Mouse (Mus musculus) kidney, postnatal 0 days (tissue): Measurements from ENCODE around the gene Il1rapl1. TPM values are rescaled to one million over a fixed set of nuclear protein-coding genes. Genes with fewer than 3 reads are reported as not detected.

ENCODE experiments used
- ATAC-seq: fragments of 200-750 bp; cut with Nextera tagmentation; replicated peaks from 2 replicates; pipeline ENCODE4 v1.8.0; 2017; ENCODE audit warnings: low read depth, moderate number of reproducible peaks, moderate TSS enrichment, moderate library complexity; ENCODE audit not compliant: low FRiP score
- DNase-seq: peaks from one replicate; pipeline ENCODE4 v3.0.0-alpha.2; 2016; ENCODE audit warnings: low spot score
- H3K27ac ChIP-seq: fragments of 300-500 bp; sonication (generic); 2 replicates; pipeline ENCODE4 v1.5.1; 2014; ENCODE audit warnings: mild to moderate bottlenecking
- H3K27me3 ChIP-seq: fragments of 300-500 bp; sonication (generic); 2 replicates; pipeline ENCODE4 v1.6.1; 2014; ENCODE audit warnings: low read length, mixed read lengths; ENCODE audit not compliant: insufficient read depth
- H3K36me3 ChIP-seq: fragments of 300-500 bp; sonication (generic); 2 replicates; pipeline ENCODE4 v1.6.1; 2014; ENCODE audit warnings: low read length, mixed read lengths; ENCODE audit not compliant: insufficient read depth
- H3K4me1 ChIP-seq: fragments of 300-500 bp; sonication (generic); replicated peaks from 2 replicates; pipeline ENCODE4 v1.6.1; 2014; ENCODE audit warnings: antibody characterized with exemption, low read length, mixed read lengths; ENCODE audit not compliant: insufficient read depth
- H3K4me2 ChIP-seq: fragments of 300-500 bp; sonication (generic); 2 replicates; pipeline ENCODE4 v1.6.1; 2014; ENCODE audit warnings: mild to moderate bottlenecking, low read length, moderate library complexity, mixed read lengths
- H3K4me3 ChIP-seq: fragments of 300-500 bp; sonication (generic); replicated peaks from 2 replicates; pipeline ENCODE4 v1.5.1; 2014; ENCODE audit warnings: low read depth, low read length
- H3K9ac ChIP-seq: fragments of 300-500 bp; sonication (generic); 2 replicates; pipeline ENCODE4 v1.6.1; 2014; ENCODE audit warnings: low read depth, low read length
- H3K9me3 ChIP-seq: fragments of 300-500 bp; sonication (generic); replicated peaks from 2 replicates; pipeline ENCODE4 v1.6.1; 2016; ENCODE audit warnings: low read length, inconsistent platforms, mixed read lengths
- CTCF ChIP-seq: IDR thresholded peaks from 2 replicates; pipeline ENCODE4 v1.5.1; 2016; ENCODE audit warnings: antibody characterized with exemption, low read depth, mild to moderate bottlenecking, moderate library complexity
- WGBS: fragments of 180-500 bp; shearing (Covaris S2); extraction: QIAGEN DNeasy Blood & Tissue Kit; methylation state at CpG from one replicate; pipeline ENCODE4 v1.1.7; 2014; 5-methylcytosine and 5-hydroxymethylcytosine counted together
- polyA plus RNA-seq: library from polyadenylated mRNA; unstranded; fragments of >200 nt; fragmentation: Nextera tagmentation; extraction: Ambion mirVana; gene quantifications from 2 replicates; pipeline ENCODE4 v1.2.1, GENCODE M21; 2015

Gene Il1rapl1
- polyA plus RNA-seq, 1 experiment from 2014 or later = 0.20 TPM

- H3K9ac ChIP-seq = no peak overlapping the region
- no peaks in the 10 kb centered on the region for H3K27me3 ChIP-seq
- H3K4me1 ChIP-seq = no peaks in the 10 kb centered on the region
- no peak overlapping the region for H3K4me3 ChIP-seq
- ATAC-seq = no peak
- H3K36me3 ChIP-seq = no peaks in the 10 kb centered on the region
- DNase-seq = no peak
- TF ChIP-seq CTCF = no peak
- no peak overlapping the region for H3K27ac ChIP-seq
- H3K4me2 ChIP-seq = no peak overlapping the region
- H3K9me3 ChIP-seq = no peaks in the 10 kb centered on the region
These were observed 322.4 kb downstream of the Il1rapl1 start for GRCm38 (mm10) chrX:87793011-87793410.

- WGBS = 72% methylated on average over 2 of the region's 2 CpGs
- no peak overlapping the region for H3K4me3 ChIP-seq
- H3K4me2 ChIP-seq = no peak overlapping the region
- H3K4me1 ChIP-seq = no peaks in the 10 kb centered on the region
- ATAC-seq (no peak), DNase-seq (no peak)
- no peaks in the 10 kb centered on the region for H3K9me3 ChIP-seq
- no peaks in the 10 kb centered on the region for H3K36me3 ChIP-seq
- no peak overlapping the region for H3K27ac ChIP-seq
- H3K27me3 ChIP-seq = no peaks in the 10 kb centered on the region
- no peak overlapping the region for H3K9ac ChIP-seq
- TF ChIP-seq CTCF = no peak
These were observed 404.9 kb downstream of the Il1rapl1 start for GRCm38 (mm10) chrX:87710589-87710988.

- no peak for DNase-seq
- H3K27me3 ChIP-seq = no peaks in the 10 kb centered on the region
- ATAC-seq = no peak
- no peak for TF ChIP-seq CTCF
- H3K9ac ChIP-seq = no peak overlapping the region
- no peaks in the 10 kb centered on the region for H3K4me1 ChIP-seq
- H3K36me3 ChIP-seq = no peaks in the 10 kb centered on the region
- WGBS = 80% methylated on average over 1 of the region's 1 CpGs
- no peak overlapping the region for H3K4me3 ChIP-seq
- H3K9me3 ChIP-seq = no peaks in the 10 kb centered on the region
- no peak overlapping the region for H3K4me2 ChIP-seq
- no peak overlapping the region for H3K27ac ChIP-seq
These were observed 451.6 kb downstream of the Il1rapl1 start for GRCm38 (mm10) chrX:87663856-87664255.

GRCm38 (mm10) chrX:87655644-87656043, 459.8 kb downstream of the Il1rapl1 start:
- TF ChIP-seq CTCF = peak; percentile 60
- DNase-seq = peak; percentile 21
- ATAC-seq = no peak
- H3K4me2 ChIP-seq = no peak overlapping the region
- no peaks in the 10 kb centered on the region for H3K4me1 ChIP-seq
- no peaks in the 10 kb centered on the region for H3K9me3 ChIP-seq
- no peaks in the 10 kb centered on the region for H3K36me3 ChIP-seq
- no peak overlapping the region for H3K4me3 ChIP-seq
- H3K9ac ChIP-seq = no peak overlapping the region
- 40% methylated on average over 2 of the region's 2 CpGs for WGBS
- no peaks in the 10 kb centered on the region for H3K27me3 ChIP-seq
- H3K27ac ChIP-seq = no peak overlapping the region

- Histone ChIP-seq H3K27ac (no peak overlapping the region), H3K4me3 (no peak overlapping the region), H3K36me3 (no peaks in the 10 kb centered on the region), H3K4me2 (no peak overlapping the region), H3K27me3 (no peaks in the 10 kb centered on the region), H3K9ac (no peak overlapping the region), H3K9me3 (no peaks in the 10 kb centered on the region), H3K4me1 (no peaks in the 10 kb centered on the region)
- peak; percentile 36; the same call in 1 of the 2 replicates for TF ChIP-seq CTCF
- DNase-seq (no peak), ATAC-seq (no peak)
These were observed 514.5 kb downstream of the Il1rapl1 start for GRCm38 (mm10) chrX:87600914-87601313.

- TF ChIP-seq CTCF = no peak
- no peaks in the 10 kb centered on the region for H3K4me1 ChIP-seq
- no peaks in the 10 kb centered on the region for H3K27me3 ChIP-seq
- no peak overlapping the region for H3K4me2 ChIP-seq
- H3K36me3 ChIP-seq = no peaks in the 10 kb centered on the region
- no peak for DNase-seq
- no peak overlapping the region for H3K4me3 ChIP-seq
- H3K27ac ChIP-seq = no peak overlapping the region
- no peaks in the 10 kb centered on the region for H3K9me3 ChIP-seq
- no peak for ATAC-seq
- H3K9ac ChIP-seq = no peak overlapping the region
These were observed 607.4 kb downstream of the Il1rapl1 start for GRCm38 (mm10) chrX:87507997-87508396.

GRCm38 (mm10) chrX:87502604-87503003, 612.8 kb downstream of the Il1rapl1 start:
- DNase-seq = no peak

More at GRCm38 (mm10) chrX:87502604-87503003, 612.8 kb downstream of the Il1rapl1 start:
- TF ChIP-seq CTCF = no peak
- WGBS = 75% methylated on average over 5 of the region's 5 CpGs
- Histone ChIP-seq H3K27me3 (no peaks in the 10 kb centered on the region), H3K9ac (no peak overlapping the region), H3K4me2 (no peak overlapping the region), H3K27ac (no peak overlapping the region), H3K4me1 (no peaks in the 10 kb centered on the region), H3K36me3 (no peaks in the 10 kb centered on the region), H3K4me3 (no peak overlapping the region), H3K9me3 (no peaks in the 10 kb centered on the region)
- ATAC-seq = no peak
